Mouse (Mus musculus) heart, adult 2 months (tissue): Measurements from ENCODE around the gene Resp18.

Source experiments
- CTCF ChIP-seq: fragments of 200-600 bp; IDR thresholded peaks from 2 replicates; pipeline ENCODE4 v1.8.1; 2022; ENCODE audit warnings: antibody characterized with exemption, mild to moderate bottlenecking, moderate library complexity
- EP300 ChIP-seq: fragments of 200-500 bp; IDR thresholded peaks from 2 replicates; pipeline ENCODE4 v1.6.1; 2011; ENCODE audit warnings: low read depth, low read length, control low read depth; ENCODE audit not compliant: insufficient read depth
- POLR2A ChIP-seq: fragments of 200-500 bp; IDR thresholded peaks from 2 replicates; pipeline ENCODE4 v1.6.1; 2011; ENCODE audit warnings: mild to moderate bottlenecking, low read depth, low read length, control low read depth; ENCODE audit not compliant: insufficient read depth

DNA sequence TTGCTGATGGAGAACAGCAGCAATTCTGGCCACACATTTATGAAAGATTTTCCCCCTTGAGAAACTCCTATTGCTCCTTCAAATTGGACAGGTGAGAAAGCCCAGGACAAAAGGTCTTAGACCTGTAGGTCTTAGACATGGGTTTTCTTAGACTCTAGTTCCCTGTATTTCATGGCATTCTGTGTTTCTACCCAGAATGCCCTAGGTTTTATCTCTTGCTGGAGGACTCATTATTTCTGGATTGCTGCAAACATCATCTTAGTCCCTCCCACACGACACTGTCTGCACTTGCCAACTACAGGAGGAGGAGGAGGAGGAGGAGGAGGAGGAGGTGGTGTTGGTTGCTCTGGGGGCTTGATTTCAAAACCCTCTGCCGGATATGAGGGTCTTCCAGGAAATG, 52.1 kb downstream of the Resp18 start:
- TF ChIP-seq CTCF, result no peak
- TF ChIP-seq POLR2A, result no peak
- no peak for TF ChIP-seq EP300
